Mouse (Mus musculus): ENCODE data around the gene Ttc30a2.

DNA sequence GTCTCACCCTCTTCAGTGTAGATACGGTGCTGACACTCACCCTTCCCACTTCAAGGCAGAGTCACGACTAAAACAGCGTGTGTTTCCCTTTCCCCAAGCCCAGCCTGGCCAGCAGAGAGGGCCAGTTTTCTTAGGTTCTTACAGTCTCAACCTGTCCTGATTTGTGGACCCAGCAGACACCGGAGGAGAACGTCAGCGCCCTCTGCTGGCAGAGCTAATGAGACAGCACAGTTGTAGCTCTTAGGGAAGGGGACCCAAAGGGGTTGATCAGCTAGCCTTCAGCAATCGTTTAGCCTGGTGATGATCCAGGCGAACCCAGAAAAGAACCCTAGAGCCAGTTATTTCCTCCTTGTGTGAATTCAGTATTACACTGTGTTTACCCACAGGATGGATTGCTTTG lies 23.4 kb upstream of the Ttc30a2 start:
- TF ChIP-seq FLI1 (IDR thresholded peaks at IDR 0.05; ENCODE audit: low read length) (no peak), GATA1 (IDR thresholded peaks at IDR 0.05; ENCODE audit: borderline replicate concordance, low read length) (no peak)
